Mouse (Mus musculus): ENCODE data around the gene Gm29609.

Gene Gm29609

GRCm38 (mm10) chr5:31149781-31150180 lies 29.9 kb downstream of the Gm29609 start:
- DNase-seq (ENCODE audit: low read depth, low spot score), result no peak

- DNase-seq (ENCODE audit: low read depth, low spot score), result no peak
These were observed 40.7 kb downstream of the Gm29609 start for GRCm38 (mm10) chr5:31138968-31139425.

GRCm38 (mm10) chr5:31138241-31138967 lies 41.3 kb downstream of the Gm29609 start, which contains the start of gene Ucn:
Ucn (minus strand) TSS chr5:31138829.
- no peak for DNase-seq (ENCODE audit: low read depth, low spot score)

GRCm38 (mm10) chr5:31137658-31138057 lies 42.1 kb downstream of the Gm29609 start:
- DNase-seq (ENCODE audit: low read depth, low spot score), result no peak

- no peak for DNase-seq (ENCODE audit: low read depth, low spot score)
These were observed 42.8 kb downstream of the Gm29609 start for GRCm38 (mm10) chr5:31136730-31137424.

- no peak for DNase-seq (ENCODE audit: low read depth, low spot score)
These were observed 53.7 kb downstream of the Gm29609 start for GRCm38 (mm10) chr5:31126050-31126449.

GRCm38 (mm10) chr5:31123481-31123880 lies 56.2 kb downstream of the Gm29609 start:
- no peak for DNase-seq (ENCODE audit: low read depth, low spot score)

GRCm38 (mm10) chr5:31121111-31121510 lies 58.6 kb downstream of the Gm29609 start:
- DNase-seq (ENCODE audit: low read depth, low spot score), result no peak

GRCm38 (mm10) chr5:31116912-31117311 lies 62.8 kb downstream of the Gm29609 start:
- DNase-seq (ENCODE audit: low read depth, low spot score), result no peak

- DNase-seq (ENCODE audit: low read depth, low spot score), result no peak
These were observed 63.4 kb downstream of the Gm29609 start, which contains the start of gene Trim54 for GRCm38 (mm10) chr5:31116354-31116753. Trim54 (plus strand) TSS chr5:31116712.

GRCm38 (mm10) chr5:31110781-31111180 lies 68.9 kb downstream of the Gm29609 start:
- DNase-seq (ENCODE audit: low read depth, low spot score), result no peak

- DNase-seq (ENCODE audit: low read depth, low spot score), result no peak
These were observed 71.7 kb downstream of the Gm29609 start, which contains the start of gene Slc30a3 for GRCm38 (mm10) chr5:31108000-31108490. Slc30a3 (minus strand) TSS chr5:31108237.

- DNase-seq (ENCODE audit: low read depth, low spot score), result no peak
These were observed 73.8 kb downstream of the Gm29609 start, which contains the start of gene Dnajc5g for GRCm38 (mm10) chr5:31105814-31106335. Dnajc5g (plus strand) TSS chr5:31106285.

GRCm38 (mm10) chr5:31095711-31096480 lies 83.8 kb downstream of the Gm29609 start:
- DNase-seq (ENCODE audit: low read depth, low spot score), result no peak

GRCm38 (mm10) chr5:31094799-31095691 lies 84.7 kb downstream of the Gm29609 start:
- no peak for DNase-seq (ENCODE audit: low read depth, low spot score)

Measured in embryo, embryonic 11.5 days (tissue).